Mouse (Mus musculus) thymus, postnatal 4 days (tissue): ENCODE results near the gene Kri1.
"Not testable (repeated sequence)": the region's sequence is repeated elsewhere in the genome, so short reads cannot be mapped to it uniquely, and the experiment has no call there.

Experiments
- DNase-seq: peaks from one replicate; pipeline ENCODE4 v3.0.0; 2021

The Kri1 gene

DNA sequence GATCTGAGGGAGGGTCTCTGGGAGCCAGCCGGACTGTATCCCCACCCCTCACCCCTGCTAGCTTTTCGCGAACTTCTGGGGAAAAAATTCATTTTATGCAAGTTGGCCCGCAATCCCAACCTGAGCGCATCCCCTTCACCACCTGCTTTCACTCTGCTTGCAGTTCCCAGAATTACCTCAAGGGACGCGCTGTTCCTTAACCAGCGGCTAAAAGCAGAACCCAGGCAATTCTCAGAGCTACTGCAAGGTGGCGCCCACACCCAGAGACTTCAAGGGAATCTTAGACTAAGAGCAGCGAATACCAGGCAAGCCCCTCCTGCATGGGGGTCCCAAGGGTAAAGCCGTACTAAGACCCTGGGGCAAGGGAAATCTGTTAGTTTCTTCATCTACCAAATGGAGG is 46.4 kb downstream of the Kri1 start:
- peak; percentile 93 for DNase-seq

DNA sequence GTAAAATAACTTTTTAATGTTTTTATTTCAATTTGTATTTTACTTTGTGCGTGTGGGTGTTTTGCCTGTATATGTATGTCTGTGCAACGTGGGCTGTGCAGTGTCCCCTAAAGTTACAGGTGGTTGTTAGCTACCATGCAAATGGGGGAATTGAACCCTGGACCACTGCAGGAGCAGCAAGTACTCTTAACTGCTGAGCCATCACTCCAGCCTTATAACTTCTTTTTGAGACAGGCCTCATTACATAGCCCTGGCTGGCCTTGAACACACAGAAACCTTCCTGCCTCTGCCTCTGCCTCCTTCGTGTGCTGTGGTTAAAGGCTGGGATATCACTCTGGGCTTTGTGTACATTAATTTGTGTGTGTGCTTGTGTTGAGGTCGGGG is 48.3 kb downstream of the Kri1 start:
- peak; percentile 31 for DNase-seq

DNA sequence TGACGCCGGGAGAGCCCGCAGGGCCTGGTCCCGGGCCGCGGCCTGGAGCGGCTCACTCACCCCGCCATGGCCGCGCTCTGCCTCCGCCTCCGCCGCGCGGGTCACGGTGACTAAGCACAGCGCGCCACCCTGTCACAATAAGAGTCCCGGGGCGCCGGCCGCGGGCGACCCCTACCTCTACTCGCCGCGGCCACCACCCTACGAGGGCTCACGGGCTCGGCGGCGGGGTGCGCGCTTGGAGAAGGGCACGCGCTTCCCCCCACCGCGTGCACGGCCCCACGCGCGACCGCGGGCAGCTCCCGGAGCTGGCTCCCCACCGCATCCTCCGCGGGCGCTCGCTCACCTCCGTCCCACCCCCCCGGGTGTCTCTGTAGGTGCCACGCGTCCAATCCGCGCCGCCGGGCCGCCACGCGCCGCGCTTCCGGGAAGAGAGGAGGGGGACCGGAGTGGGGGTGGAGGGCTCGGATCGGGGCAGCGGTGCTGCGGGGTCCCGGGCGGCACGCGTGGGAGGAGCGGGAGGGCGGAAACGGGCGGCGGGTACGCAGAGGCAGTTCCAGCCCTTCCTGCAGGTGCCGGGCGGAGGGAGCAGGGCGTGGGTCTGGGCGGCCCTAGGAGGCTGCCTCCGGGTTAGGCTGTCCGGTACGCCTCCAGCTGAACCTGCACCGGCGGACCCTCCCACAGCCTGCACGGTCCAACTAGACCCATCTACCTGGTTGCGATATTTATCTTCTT is 48.9 kb downstream of the Kri1 start, which contains the start of gene Keap1:
Gene Keap1 (minus strand): TSS at position 629 of the 732 bp plus-strand sequence.
- DNase-seq = peak; percentile 90

DNA sequence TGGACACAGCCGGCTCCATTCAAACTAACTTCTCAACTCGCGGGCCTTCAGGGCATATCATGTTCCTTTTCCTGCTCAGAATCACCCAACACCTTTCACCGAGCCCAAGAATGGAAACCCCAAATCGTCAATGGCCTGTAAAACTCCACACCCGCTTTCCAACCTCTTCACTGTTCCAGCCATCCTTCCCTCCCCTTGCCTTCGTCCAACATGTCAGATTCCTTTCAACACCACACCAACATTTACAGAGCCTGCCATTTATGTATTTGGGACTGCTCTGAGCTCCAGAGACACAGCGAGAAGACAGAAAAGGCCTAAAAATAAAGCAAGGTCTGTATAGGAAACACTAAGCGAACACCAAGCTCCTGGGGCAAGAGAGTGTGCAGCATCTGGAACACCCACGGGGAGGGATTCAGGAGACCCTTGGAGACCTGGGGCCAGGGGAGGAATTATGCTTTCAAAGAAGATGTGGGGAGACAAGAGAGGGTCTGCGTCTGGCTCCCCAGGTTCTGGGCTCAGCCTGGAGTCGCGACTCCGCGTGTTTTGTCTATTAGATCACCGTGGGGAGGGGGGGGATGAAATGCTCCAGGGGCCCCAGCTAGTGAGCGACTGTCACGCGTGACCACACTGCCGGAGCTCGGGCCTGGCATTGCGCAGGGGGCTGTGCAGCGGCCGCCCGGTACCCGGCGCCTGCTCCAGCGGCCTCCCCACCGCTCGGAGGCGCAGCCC is 49.6 kb downstream of the Kri1 start:
- peak; percentile 22 for DNase-seq

DNA sequence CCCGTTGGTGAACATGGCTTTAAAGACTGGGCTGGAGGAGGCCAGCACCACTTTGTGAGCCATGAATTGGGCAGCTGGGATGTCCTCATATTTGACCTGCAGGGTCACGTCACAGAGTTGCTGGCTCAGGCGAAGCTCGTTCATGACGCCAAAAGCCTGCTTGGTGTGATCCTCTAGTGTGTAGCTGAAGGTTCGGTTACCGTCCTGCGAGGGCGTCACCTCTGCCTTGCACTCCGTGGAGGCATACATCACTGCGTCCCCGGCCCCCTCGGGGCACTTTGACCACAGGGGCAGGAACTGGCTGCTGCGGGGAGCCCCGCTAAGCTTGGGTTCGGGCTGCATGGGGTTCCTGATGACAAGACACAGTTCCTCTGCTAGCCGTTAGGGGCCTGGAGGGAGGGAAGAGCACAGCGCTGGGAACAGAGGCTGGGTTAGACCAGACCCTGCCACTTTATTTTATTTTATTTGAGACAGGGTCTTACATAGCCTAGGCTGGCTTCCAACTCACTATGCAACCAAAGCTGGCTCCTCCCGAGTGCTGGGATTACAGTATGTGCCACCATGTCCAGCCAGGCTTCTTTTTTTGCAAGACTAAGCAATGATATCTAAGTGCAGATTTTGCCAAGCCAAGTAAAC is 50.3 kb downstream of the Kri1 start:
- DNase-seq = peak; percentile 70

DNA sequence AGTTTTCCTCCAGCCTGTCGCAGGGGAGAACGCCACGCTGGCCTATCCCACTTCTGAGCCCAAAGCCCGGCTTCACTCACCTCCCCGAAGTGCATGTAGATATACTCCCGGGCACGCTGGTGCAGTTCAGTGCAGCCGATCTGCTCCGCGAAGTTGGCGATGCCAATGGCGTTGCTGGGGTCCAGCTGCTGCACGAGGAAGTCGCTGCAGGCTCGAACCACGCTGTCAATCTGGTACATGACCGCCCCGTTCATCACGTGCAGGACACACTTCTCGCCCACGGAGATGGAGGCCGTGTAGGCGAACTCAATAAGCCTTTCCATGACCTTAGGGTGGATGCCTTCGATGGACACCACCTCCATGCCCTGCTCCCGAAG is 50.8 kb downstream of the Kri1 start:
- peak; percentile 36 for DNase-seq

DNA sequence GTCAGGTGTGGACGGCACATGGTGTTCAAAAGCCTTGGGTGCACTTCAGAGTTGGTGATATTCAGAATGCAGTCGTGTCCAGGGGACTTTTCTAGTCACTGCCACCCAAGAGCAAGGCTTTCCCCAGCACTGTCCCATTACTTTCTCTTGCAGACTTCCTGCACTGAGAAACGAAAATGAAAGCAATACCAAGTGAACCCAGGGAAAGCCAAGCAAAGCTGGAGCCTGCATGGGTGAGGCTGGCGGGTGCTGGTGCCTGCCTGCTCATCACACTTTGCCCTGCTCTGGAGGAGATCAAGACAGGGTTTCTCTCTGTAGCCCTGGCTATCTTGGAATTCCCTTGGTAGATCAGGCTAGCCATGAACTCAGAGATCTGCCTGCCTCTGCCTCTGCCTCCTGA is 52.4 kb downstream of the Kri1 start:
- DNase-seq = no peak

DNA sequence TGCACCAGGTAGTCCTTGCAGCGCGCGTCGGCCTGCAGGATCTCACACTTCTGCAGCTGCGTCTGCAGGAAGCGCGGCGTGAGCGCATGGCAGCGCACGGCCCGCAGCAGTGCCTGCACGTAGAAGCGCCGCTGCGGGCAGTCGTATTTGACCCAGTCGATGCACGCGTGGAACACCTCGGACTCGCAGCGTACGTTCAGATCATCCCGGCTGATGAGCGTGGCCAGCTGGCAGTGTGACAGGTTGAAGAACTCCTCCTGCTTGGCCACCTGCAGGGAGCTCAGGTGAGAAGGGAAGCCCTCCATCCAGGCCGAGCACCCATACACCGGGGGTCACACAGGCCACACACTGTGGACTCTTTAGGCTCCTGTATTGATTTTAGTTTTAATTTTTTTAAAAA is 54.0 kb downstream of the Kri1 start:
- DNase-seq = no peak

DNA sequence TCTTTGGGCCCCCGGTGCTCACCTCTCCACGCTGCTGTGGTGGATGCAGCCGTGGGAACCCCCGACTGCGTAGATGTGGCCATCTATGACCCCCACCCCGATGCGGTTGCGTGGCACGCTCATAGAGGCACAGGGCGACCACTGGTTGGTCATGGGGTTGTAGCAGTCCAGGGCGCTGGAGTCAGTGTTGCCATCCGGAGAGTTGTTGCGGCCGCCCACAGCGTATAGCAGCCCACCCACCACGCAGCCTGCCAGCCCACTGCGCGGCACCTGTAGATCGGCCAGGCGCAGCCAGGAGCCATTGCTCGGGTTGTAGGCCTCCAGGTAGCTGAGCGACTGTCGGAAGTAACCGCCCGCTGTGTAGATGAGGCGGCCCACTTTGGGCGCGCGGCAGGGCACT is 54.4 kb downstream of the Kri1 start:
- DNase-seq = no peak

DNA sequence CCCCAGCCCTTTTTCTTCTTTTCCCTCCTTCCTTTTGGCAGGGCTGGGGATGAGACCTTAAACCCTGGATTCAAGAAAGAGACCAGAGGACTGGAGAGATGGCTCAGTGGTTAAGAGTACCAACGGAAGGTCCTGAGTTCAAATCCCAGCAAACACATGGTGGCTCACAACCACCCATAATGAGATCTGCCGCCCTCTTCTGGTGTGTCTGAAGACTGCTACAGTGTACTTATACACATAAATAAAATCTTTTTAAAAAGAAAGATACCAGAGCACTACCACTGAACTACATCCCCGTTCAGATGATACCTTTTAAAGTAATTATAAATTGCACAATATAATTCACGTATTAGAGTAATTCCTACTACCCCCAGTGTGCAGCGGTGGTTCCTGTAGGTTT is 54.9 kb downstream of the Kri1 start:
- DNase-seq = no peak

DNA sequence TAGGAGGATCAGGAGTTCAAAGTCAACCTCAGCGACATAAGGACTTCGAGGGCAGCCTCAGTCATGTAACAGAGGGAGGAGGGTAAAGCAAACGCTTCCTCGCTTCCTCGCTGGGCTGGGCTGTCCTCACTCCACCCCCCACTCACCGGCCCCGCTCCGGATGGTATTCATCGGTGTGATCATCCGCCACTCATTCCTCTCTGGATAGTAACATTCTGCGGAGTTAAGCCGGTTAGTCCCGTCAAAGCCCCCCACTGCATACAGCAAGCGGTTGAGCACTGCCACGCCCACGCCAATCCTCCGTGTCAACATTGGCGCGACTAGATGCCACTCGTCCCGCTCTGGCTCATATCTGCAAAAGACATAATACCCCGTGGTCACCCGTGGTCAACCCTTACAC is 56.2 kb downstream of the Kri1 start:
- no peak for DNase-seq

DNA sequence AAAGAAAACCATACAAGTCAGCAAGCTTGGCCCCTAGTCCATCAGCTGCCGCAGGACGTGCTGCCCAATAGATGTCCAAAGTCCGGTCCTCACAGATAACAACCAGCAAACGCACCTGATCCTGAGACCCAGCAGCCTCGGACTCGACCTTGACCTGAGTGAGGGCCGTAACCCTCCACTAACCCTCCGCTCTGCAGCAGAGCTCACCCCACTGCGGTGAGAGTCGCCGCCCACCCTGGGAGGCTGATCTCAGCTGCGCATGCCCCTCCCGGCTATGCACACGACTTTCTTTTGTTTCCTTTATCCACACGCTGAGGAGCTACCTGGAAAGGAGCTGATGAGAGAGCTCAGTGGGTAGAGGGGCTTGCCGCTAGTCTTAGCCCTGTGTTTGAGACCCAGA is 60.4 kb downstream of the Kri1 start:
- DNase-seq = peak; percentile 61

DNA sequence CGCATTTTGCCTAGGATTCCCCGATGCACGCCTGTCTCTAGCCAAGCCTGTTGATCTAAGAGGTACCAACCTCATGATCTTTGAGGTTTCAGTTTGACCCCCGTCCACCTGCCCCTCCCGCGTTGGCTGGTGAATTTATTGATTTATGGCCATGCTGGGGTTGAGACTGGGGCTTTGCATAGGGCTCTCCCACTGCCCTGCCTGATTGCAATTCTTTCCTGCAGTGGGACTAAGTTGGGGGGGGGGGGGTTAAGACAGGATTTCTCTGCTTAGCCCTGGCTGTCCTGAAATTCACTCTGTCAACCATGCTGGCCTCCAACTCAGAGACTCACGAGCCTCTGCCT is 62.4 kb downstream of the Kri1 start:
- DNase-seq = no peak

DNA sequence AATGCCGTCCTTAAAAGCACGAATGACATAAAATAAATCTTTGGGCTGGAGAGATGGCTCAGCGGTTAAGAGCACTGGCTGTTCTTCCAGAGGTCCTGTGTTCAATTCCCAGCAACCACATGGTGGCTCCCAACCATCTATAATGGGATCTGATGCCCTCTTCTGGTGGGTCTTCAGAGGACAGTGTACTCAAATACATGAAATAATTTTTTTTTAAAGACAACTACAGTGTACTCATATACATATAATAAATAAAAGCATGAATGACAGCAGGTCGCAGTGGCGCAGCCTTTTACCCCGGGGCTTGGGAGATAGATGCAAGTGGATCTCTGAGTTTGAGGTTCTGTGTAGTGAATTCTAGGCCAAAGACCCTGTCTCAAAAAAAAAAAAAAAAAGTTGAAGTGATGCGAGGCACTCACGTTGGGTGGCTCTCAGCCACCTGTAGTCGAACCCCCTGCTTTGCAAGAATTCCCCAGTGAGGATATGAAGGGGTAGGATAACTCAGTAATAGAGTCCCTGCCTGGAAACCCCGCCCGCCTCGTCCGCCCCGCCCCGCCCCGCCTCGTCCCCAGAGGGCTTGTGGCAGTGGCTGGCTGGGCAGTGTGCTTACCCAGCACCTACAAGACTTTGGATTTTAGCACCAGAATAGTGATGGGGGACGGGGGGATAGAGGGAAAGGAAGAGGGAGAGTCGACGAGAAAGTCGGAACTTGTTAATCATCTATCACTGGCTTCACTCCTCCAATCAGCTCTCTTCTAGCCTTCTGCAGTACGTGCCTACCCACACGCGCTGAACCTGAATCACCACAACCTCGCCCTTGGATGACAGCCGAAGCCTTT is 63.0 kb downstream of the Kri1 start:
- peak; percentile 27 for DNase-seq

DNA sequence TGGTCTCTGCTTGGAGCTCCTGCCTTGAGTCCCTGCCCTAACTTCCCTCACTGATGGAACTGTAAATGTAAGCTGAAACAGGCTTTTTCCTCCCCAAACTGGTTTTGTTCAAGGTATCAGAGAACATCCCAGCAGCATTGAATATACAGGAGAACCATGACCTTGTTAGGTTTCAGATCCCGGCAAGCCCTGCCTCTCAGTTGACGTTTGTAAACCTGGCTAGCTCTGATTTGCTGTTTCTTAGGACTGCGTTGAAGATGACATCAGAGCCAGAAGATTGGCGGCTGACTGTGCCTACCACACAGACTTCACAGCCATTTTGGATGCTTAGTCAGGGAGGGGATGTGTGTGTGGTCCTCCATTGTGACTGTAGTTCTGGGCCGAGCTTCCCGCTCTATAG is 63.9 kb downstream of the Kri1 start:
- no peak for DNase-seq

DNA sequence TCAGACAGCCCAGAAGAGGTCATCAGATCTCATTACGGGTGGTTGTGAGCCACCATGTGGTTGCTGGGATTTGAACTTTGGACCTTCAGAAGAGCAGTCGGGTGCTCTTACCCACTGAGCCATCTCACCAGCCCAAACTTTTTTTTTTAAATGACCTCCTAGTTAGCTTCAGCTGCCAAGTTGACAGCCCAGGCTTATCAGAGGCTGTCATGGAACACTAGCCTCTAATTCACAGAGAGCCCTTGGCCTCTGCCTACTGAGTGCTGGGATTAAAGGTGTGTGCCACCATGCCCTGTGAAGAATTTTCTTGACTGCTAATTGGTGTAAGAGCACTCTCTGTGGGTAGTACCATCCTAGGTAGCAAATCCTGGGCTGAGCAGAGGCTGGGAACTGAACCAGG is 64.3 kb downstream of the Kri1 start:
- not testable (repeated sequence) for DNase-seq
